Mouse (Mus musculus) bone marrow, adult 2 months (tissue): Measurements from ENCODE around the gene Olfr1390.
"Not testable (repeated sequence)": the region's sequence is repeated elsewhere in the genome, so short reads cannot be mapped to it uniquely, and the experiment has no call there.

ENCODE experiments used
- CTCF ChIP-seq: fragments of 200-500 bp; IDR thresholded peaks from 2 replicates; pipeline ENCODE4 v1.5.1; 2011; ENCODE audit warnings: low read length, control low read depth; ENCODE audit not compliant: control insufficient read depth, insufficient read depth
- POLR2A ChIP-seq: fragments of 200-500 bp; IDR thresholded peaks from 2 replicates; pipeline ENCODE4 v1.6.1; 2011; ENCODE audit warnings: low read depth, mild to moderate bottlenecking, control low read depth, low read length, borderline replicate concordance; ENCODE audit not compliant: control insufficient read depth

GRCm38 (mm10) chr11:49308547-49308946 is 26.4 kb upstream of the Olfr1390 start:
- not testable (repeated sequence) for TF ChIP-seq CTCF, POLR2A
